Comparison of ENCODE assay signal across 10 mouse cellular contexts in the genomic region with DNA sequence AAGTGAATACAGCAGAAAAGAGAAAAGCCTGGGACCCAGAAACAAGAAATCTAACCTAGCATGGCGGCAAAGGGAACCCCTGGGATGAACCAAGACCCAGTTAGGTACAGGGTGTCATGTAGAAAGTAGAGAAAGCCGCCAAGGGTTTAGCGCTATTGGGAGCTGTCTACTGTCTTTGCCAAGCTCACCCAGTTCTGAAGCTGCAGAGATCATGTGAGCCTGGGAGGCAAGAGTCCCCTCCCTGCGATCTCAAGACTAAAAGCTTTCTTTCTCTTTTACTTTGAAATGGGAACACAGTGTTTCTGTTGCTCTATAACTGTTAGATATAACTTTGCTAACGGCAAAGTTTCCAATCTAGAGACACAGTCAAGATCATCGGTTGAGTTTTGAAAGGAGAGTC. TPM values are rescaled to one million over a fixed set of nuclear protein-coding genes. Genes with fewer than 3 reads are reported as not detected.
A peak's percentile ranks its signal among the peaks of the same experiment; 100 is the strongest.
DNase-seq lines count a peak whose midpoint lies in the region; ATAC-seq and TF ChIP-seq lines count a peak whose summit lies in the region.
"Had no signal": no experiment of that assay in that cellular context is flagged by ENCODE, and none has a peak within 500 bp of the region (broad histone marks: within the 10 kb centered on the region; RNA-seq: fewer than 3 reads in every experiment).

No protein-coding gene starts in this region.

- TF ChIP-seq CTCF in left cerebral cortex, adult 2 months (IDR thresholded peaks at IDR 0.05): no peak

- H3K27me3 ChIP-seq in erythroblast, embryonic 14.5 days (ENCODE audit: control insufficient read depth): no peaks in the 10 kb centered on the region
- H3K27me3 ChIP-seq in limb, embryonic 15.5 days: no peaks in the 10 kb centered on the region
- H3K27me3 ChIP-seq in stomach, embryonic 14.5 days (ENCODE audit: control insufficient read depth, insufficient read depth, low read length): no peaks in the 10 kb centered on the region
- H3K27me3 ChIP-seq: neural tube, embryonic 12.5 days had no signal

- H3K9ac ChIP-seq in limb, embryonic 15.5 days: no peak overlapping the region
- H3K9ac ChIP-seq in stomach, embryonic 14.5 days (replicated peaks; ENCODE audit: low read depth, low read length): no peak overlapping the region
- H3K9ac ChIP-seq: neural tube, embryonic 12.5 days had no signal

- H3K4me2 ChIP-seq in limb, embryonic 15.5 days: peak overlapping the region; percentile 29
- H3K4me2 ChIP-seq in stomach, embryonic 14.5 days (replicated peaks; ENCODE audit: low read depth, low read length): peak overlapping the region; percentile 33
- H3K4me2 ChIP-seq: neural tube, embryonic 12.5 days had no signal

- H3K27ac ChIP-seq in left cerebral cortex, adult 2 months: peak overlapping the region; percentile 85
- H3K27ac ChIP-seq in limb, embryonic 15.5 days: no peak overlapping the region
- H3K27ac ChIP-seq in stomach, embryonic 14.5 days (ENCODE audit: low read length): no peak overlapping the region
- H3K27ac ChIP-seq: neural tube, embryonic 12.5 days had no signal

- H3K4me1 ChIP-seq in erythroblast, embryonic 14.5 days (ENCODE audit: control insufficient read depth): peaks cover 46% of the 10 kb centered on the region
- peaks cover 23% of the 10 kb centered on the region for H3K4me1 ChIP-seq in limb, embryonic 15.5 days
- H3K4me1 ChIP-seq in stomach, embryonic 14.5 days (ENCODE audit: control insufficient read depth, insufficient read depth, low read length): peaks cover 16% of the 10 kb centered on the region; the same call in 1 of the 2 replicates

- peak overlapping the region; percentile 32 for H3K4me3 ChIP-seq in left cerebral cortex, adult 2 months
- H3K4me3 ChIP-seq in erythroblast, embryonic 14.5 days (replicated peaks): peak overlapping the region; percentile 63
- H3K4me3 ChIP-seq in limb, embryonic 15.5 days: peak overlapping the region; percentile 16; the same call in 1 of the 2 replicates
- no peak overlapping the region for H3K4me3 ChIP-seq in stomach, embryonic 14.5 days (ENCODE audit: low read depth, low read length)
- H3K4me3 ChIP-seq: neural tube, embryonic 12.5 days had no signal

- H3K9me3 ChIP-seq in erythroblast, embryonic 14.5 days (ENCODE audit: control insufficient read depth, low read length): no peaks in the 10 kb centered on the region
- H3K9me3 ChIP-seq in limb, embryonic 15.5 days: no peaks in the 10 kb centered on the region
- no peaks in the 10 kb centered on the region for H3K9me3 ChIP-seq in stomach, embryonic 14.5 days (ENCODE audit: control insufficient read depth, low read depth, low read length)
- H3K9me3 ChIP-seq: neural tube, embryonic 12.5 days had no signal

- H3K36me3 ChIP-seq in erythroblast, embryonic 14.5 days (ENCODE audit: control insufficient read depth): no peaks in the 10 kb centered on the region; the same call in 1 of the 2 replicates
- H3K36me3 ChIP-seq in limb, embryonic 15.5 days: no peaks in the 10 kb centered on the region
- no peaks in the 10 kb centered on the region for H3K36me3 ChIP-seq in stomach, embryonic 14.5 days (ENCODE audit: control insufficient read depth, insufficient read depth, low read length)
- H3K36me3 ChIP-seq: neural tube, embryonic 12.5 days had no signal

- no peak for DNase-seq in left cerebral cortex, adult 2 months (ENCODE audit: extremely low spot score in 1 of 2, low spot score in 2 of 2)
- no peak for DNase-seq in left cerebral cortex, adult 18-20 months (ENCODE audit: low spot score in 2 of 2)
- no peak for DNase-seq in yolk sac, embryonic 10.5 days (ENCODE audit: low spot score)
- no peak for DNase-seq in urinary bladder, postnatal 4 days (ENCODE audit: low spot score in 2 of 2)
- DNase-seq in left cerebral cortex, postnatal 14 days (ENCODE audit: low spot score in 2 of 2): no peak

- WGBS in limb, embryonic 15.5 days: 91% methylated on average over 6 of the region's 6 CpGs
- WGBS in stomach, embryonic 14.5 days: 93% methylated on average over 6 of the region's 6 CpGs

- intact Hi-C loops in left cerebral cortex, adult 2 months (cut with DNase I): no loop called here
- intact Hi-C loops in left cerebral cortex, postnatal 14 days (cut with DNase I): no loop called here

- ATAC-seq in limb, embryonic 15.5 days (ENCODE audit: insufficient number of reproducible peaks, low FRiP score, low TSS enrichment, low read depth): no peak
- ATAC-seq in stomach, embryonic 14.5 days (ENCODE audit: insufficient number of reproducible peaks, insufficient read depth, low FRiP score, low read depth): no peak

RNA-seq across cellular contexts. Expression of a gene that starts 0.6 kb away (rescaled TPM):
- total RNA-seq in left cerebral cortex, adult 2 months (2021): 1 to 10 TPM; 3.1 TPM
- total RNA-seq in left cerebral cortex, adult 18-20 months (2021): 1 to 10 TPM; 3.5 to 4.6 TPM
- 0.01 TPM in 1 of 2 replicates, not detected in the other for polyA plus RNA-seq in erythroblast, embryonic 14.5 days (2012)
- 2.4 TPM in 2 replicates for polyA plus RNA-seq in limb, embryonic 15.5 days (2015; fragmentation: Nextera tagmentation; extraction: Ambion mirVana)
- polyA plus RNA-seq in stomach, embryonic 14.5 days (2014; fragmentation: Nextera tagmentation; extraction: Ambion mirVana): 1.4 and 1.8 TPM in 2 replicates
- total RNA-seq in left cerebral cortex, postnatal 14 days (2021): 1 to 10 TPM; 2.6 to 3.5 TPM

RNA-seq across cellular contexts. Expression of a gene that starts 15.5 kb away (rescaled TPM):
- total RNA-seq in left cerebral cortex, adult 2 months (2021): 1 to 10 TPM; 5.6 to 7.2 TPM
- total RNA-seq in left cerebral cortex, adult 18-20 months (2021): 1 to 10 TPM; 4.1 to 5.6 TPM
- 0.88 and 1.4 TPM in 2 replicates for polyA plus RNA-seq in erythroblast, embryonic 14.5 days (2012)
- polyA plus RNA-seq in limb, embryonic 15.5 days (2015; fragmentation: Nextera tagmentation; extraction: Ambion mirVana): 13.4 and 15.8 TPM in 2 replicates
- 9.4 and 10.0 TPM in 2 replicates for polyA plus RNA-seq in stomach, embryonic 14.5 days (2014; fragmentation: Nextera tagmentation; extraction: Ambion mirVana)
- 1 to 10 TPM; 3.3 to 4.4 TPM for total RNA-seq in left cerebral cortex, postnatal 14 days (2021)

RNA-seq across cellular contexts. Expression of a gene that starts 48.3 kb away (rescaled TPM):
- 10 to 100 TPM; 29.3 to 30.7 TPM for total RNA-seq in left cerebral cortex, adult 2 months (2021)
- total RNA-seq in left cerebral cortex, adult 18-20 months (2021): 10 to 100 TPM; 30.2 to 33.2 TPM
- 6.8 and 7.5 TPM in 2 replicates for polyA plus RNA-seq in erythroblast, embryonic 14.5 days (2012)
- polyA plus RNA-seq in limb, embryonic 15.5 days (2015; fragmentation: Nextera tagmentation; extraction: Ambion mirVana): 9.9 and 10.2 TPM in 2 replicates
- polyA plus RNA-seq in stomach, embryonic 14.5 days (2014; fragmentation: Nextera tagmentation; extraction: Ambion mirVana): 9.7 and 10.7 TPM in 2 replicates
- 10 to 100 TPM; 30.6 to 31.2 TPM for total RNA-seq in left cerebral cortex, postnatal 14 days (2021)

RNA-seq across cellular contexts. Expression of a gene that starts 57.6 kb away (rescaled TPM):
- not detected for total RNA-seq in left cerebral cortex, adult 2 months (2021)
- not detected for total RNA-seq in left cerebral cortex, adult 18-20 months (2021)
- polyA plus RNA-seq in erythroblast, embryonic 14.5 days (2012): not detected in 2 replicates
- not detected in 2 replicates for polyA plus RNA-seq in limb, embryonic 15.5 days (2015; fragmentation: Nextera tagmentation; extraction: Ambion mirVana)
- polyA plus RNA-seq in stomach, embryonic 14.5 days (2014; fragmentation: Nextera tagmentation; extraction: Ambion mirVana): not detected in 2 replicates
- total RNA-seq in left cerebral cortex, postnatal 14 days (2021): not detected
- total RNA-seq: adrenal gland, postnatal 36 days had no signal
- polyA plus RNA-seq: neural tube, embryonic 12.5 days had no signal
